Mouse (Mus musculus) C2C12 (cell line): ENCODE data around the gene Grm4.

Source experiments
- CTCF ChIP-seq: IDR thresholded peaks from one replicate; pipeline ENCODE4 v1.5.1; 2011; ENCODE audit not compliant: control insufficient read depth, insufficient read depth, insufficient read length
- MAX ChIP-seq: IDR thresholded peaks from one replicate; pipeline ENCODE4 v1.6.1; 2011; ENCODE audit warnings: mild to moderate bottlenecking, control low read depth
- USF1 ChIP-seq: IDR thresholded peaks from one replicate; pipeline ENCODE4 v1.6.1; 2011; ENCODE audit warnings: low read depth, mild to moderate bottlenecking, control low read depth, moderate library complexity

DNA sequence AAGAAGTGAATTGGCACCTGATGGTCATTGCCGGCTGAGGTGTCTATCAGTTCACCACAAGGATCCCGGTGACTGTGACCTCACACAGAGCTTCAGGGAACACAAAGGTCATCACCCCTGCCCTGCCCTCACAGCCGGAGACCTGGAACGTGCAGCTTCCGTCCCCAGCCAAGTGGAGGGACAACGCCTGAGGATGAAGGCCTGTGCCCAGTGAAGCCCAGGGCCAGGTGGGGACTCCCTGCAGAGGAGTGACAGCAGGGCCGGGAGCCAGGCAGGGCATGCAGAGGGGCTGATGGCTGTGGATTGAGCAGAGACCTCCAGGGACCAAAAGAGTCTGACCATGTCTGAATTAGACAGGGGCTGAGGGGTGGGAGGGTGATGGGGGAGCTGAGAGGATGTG, 1.9 kb upstream of the Grm4 start:
- TF ChIP-seq MAX (no peak), CTCF (no peak), USF1 (no peak)
